Mouse (Mus musculus) heart, postnatal 0 days (tissue): ENCODE measurements at regions not wholly inside any gene's neighbourhood (a gene's known extent, or its start where the extent isn't known, plus 50 kb on each side); places are given as distances from the start of the nearest gene placed in this dataset.
"Not testable (repeated sequence)": the region's sequence is repeated elsewhere in the genome, so short reads cannot be mapped to it uniquely, and the experiment has no call there.

Source experiments
- ATAC-seq: fragments of 200-750 bp; cut with Nextera tagmentation; 2 replicates; pipeline ENCODE4 v1.8.0; 2017; ENCODE audit warnings: low read depth, moderate number of reproducible peaks, moderate library complexity; ENCODE audit not compliant: insufficient read depth
- DNase-seq: peaks from one replicate; pipeline ENCODE4 v3.0.0-alpha.2; 2016; ENCODE audit warnings: low spot score
- H3K27ac ChIP-seq: fragments of 300-500 bp; sonication (generic); 2 replicates; pipeline ENCODE4 v1.5.1; 2014; ENCODE audit warnings: low read depth, mild to moderate bottlenecking
- H3K27me3 ChIP-seq: fragments of 300-500 bp; sonication (generic); 2 replicates; pipeline ENCODE4 v1.6.1; 2014; ENCODE audit warnings: low read length, mixed read lengths; ENCODE audit not compliant: control insufficient read depth, insufficient read depth
- H3K36me3 ChIP-seq: fragments of 300-500 bp; sonication (generic); replicated peaks from 2 replicates; pipeline ENCODE4 v1.6.1; 2014; ENCODE audit warnings: low read length, mixed read lengths; ENCODE audit not compliant: control insufficient read depth, insufficient read depth
- H3K4me1 ChIP-seq: fragments of 300-500 bp; sonication (generic); 2 replicates; pipeline ENCODE4 v1.6.1; 2014; ENCODE audit warnings: antibody characterized with exemption; ENCODE audit not compliant: control insufficient read depth, insufficient read depth
- H3K4me2 ChIP-seq: fragments of 300-500 bp; sonication (generic); 2 replicates; pipeline ENCODE4 v1.6.1; 2014; ENCODE audit warnings: low read depth, mild to moderate bottlenecking, low read length, moderate library complexity
- H3K4me3 ChIP-seq: fragments of 300-500 bp; sonication (generic); 2 replicates; pipeline ENCODE4 v1.5.1; 2014; ENCODE audit warnings: low read depth, low read length
- H3K9ac ChIP-seq: fragments of 300-500 bp; sonication (generic); replicated peaks from 2 replicates; pipeline ENCODE4 v1.6.1; 2014; ENCODE audit warnings: low read depth, low read length, mixed read lengths
- H3K9me3 ChIP-seq: fragments of 300-500 bp; sonication (generic); replicated peaks from 2 replicates; pipeline ENCODE4 v1.6.1; 2016; ENCODE audit warnings: low read length; ENCODE audit not compliant: control insufficient read depth
- CTCF ChIP-seq: IDR thresholded peaks from 2 replicates; pipeline ENCODE4 v1.5.1; 2016; ENCODE audit warnings: antibody characterized with exemption, control low read depth, low read depth
- EP300 ChIP-seq: IDR thresholded peaks from 2 replicates; pipeline ENCODE4 v1.6.1; 2016; ENCODE audit warnings: antibody characterized with exemption, low read depth
- WGBS: fragments of 180-500 bp; shearing (Covaris S2); extraction: QIAGEN DNeasy Blood & Tissue Kit; methylation state at CpG from one replicate; pipeline ENCODE4 v1.1.7; 2014; 5-methylcytosine and 5-hydroxymethylcytosine counted together

DNA sequence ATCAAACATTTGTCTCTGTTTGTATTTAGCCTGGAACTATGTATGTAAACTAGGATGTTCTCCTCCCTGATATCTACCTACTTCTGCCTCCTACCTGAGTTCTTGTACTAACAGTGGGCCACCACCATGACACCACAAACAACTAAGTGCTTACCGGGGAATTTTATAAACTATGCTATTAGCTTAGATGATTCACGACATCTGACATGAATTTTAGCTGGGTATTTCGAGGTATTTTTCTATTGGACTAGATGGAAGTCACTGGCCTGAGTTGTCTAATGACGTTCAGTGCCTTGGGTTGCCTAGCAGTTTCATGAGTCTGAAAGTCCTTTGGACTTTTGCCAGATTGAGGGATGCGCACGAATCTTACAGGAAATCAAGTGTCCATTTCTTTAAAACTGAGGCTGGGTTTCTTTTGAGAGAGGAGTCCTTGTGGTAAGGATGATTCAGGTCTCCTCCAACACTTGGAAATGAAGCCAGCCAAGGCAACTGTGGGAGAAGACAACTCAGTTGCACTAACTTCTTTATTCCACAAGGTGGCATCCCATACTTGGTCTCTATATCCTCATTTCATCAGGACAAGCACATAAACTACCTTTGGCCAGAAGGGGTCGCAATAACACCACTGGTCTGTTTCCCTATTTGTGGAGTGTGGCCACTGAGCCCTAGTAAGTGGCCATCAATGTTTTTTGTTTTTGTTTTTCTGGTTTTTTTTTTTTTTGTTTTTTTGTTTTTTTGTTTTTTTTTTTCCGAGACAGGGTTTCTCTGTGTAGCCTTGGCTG, 131.4 kb upstream of the Gdi2 start:
- peak; percentile 82 for DNase-seq
- not testable (repeated sequence) for H3K36me3 ChIP-seq, H3K9ac ChIP-seq, H3K9me3 ChIP-seq, H3K4me1 ChIP-seq, H3K4me2 ChIP-seq, H3K27ac ChIP-seq, H3K27me3 ChIP-seq, H3K4me3 ChIP-seq
- WGBS, result 33% methylated on average over 8 of the region's 8 CpGs
- ATAC-seq, result peak; percentile 55
- TF ChIP-seq CTCF, result peak; percentile 94

DNA sequence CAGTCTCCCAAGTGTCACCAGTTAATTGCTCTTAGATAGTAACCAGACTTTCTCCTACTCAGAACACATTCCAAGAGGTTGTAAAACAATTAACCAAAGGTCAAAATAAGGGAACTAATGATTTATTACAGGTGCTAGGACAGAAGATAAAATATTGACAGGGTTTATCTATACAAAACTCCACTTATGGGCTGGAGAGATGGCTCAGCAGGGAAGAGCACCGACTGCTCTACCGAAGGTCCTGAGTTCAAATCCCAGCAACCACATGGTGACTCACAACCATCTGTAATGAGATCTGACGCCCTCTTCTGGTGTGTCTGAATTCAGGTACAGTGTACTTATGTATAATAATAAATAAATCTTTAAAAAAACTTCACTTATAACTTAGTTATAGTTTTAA, 127.6 kb upstream of the Gdi2 start:
- 59% methylated on average over 3 of the region's 3 CpGs for WGBS
- H3K4me3 ChIP-seq, ATAC-seq, H3K4me1 ChIP-seq, H3K9ac ChIP-seq, DNase-seq, H3K4me2 ChIP-seq, H3K27ac ChIP-seq, H3K9me3 ChIP-seq, H3K27me3 ChIP-seq, H3K36me3 ChIP-seq: not testable (repeated sequence)

DNA sequence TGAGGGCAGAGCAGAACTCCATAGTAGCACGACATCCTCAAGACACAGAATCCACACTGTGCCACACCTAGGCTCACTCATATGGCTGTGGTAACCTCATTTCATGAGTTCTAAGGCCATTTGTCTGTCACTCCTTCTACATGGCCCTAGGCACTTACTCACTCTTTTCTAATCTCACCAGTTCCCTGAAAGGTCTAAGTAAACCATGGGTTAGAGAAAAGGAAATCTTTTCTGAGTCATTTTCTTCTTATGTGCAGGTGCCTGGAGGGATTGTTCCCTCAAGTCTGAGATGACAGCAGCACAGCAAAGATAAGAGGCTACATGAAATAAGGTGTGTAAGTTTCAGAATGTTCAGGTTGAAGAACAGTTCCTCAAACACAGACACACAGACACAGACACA, 120.8 kb upstream of the Gdi2 start:
- H3K27me3 ChIP-seq, result no peaks in the 10 kb centered on the region
- no peak for DNase-seq
- ATAC-seq, result no peak
- no peak overlapping the region for H3K4me2 ChIP-seq
- WGBS, result 69% methylated on average over 1 of the region's 1 CpGs
- H3K4me1 ChIP-seq, result no peaks in the 10 kb centered on the region
- no peaks in the 10 kb centered on the region; the same call in 1 of the 2 replicates for H3K9me3 ChIP-seq
- no peaks in the 10 kb centered on the region for H3K36me3 ChIP-seq
- no peak overlapping the region for H3K27ac ChIP-seq
- TF ChIP-seq EP300, result no peak
- no peak for TF ChIP-seq CTCF
- H3K9ac ChIP-seq, result no peak overlapping the region
- no peak overlapping the region for H3K4me3 ChIP-seq

DNA sequence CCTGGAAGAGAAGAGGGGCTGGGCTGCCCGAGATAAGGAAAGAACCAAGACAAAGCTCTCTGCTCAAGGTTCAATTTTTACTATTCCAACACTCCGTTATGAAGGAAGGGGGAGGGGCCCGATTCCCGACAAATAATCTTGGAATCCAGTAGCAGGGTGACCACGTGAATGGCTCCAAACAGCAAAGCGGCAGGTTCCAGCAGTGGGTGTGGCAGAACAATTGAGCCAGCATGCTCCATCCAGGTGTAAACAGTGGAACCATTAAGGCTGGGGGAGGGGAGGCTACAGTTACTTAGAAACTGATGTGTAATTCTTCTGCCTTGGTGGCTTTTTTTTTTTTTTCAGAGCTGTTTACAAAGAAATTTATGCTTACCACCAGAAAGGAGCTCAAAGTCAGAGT, 82.5 kb upstream of the Gdi2 start:
- not testable (repeated sequence) for H3K27me3 ChIP-seq, H3K27ac ChIP-seq, H3K4me2 ChIP-seq, H3K9ac ChIP-seq, H3K9me3 ChIP-seq, DNase-seq, H3K4me3 ChIP-seq, H3K36me3 ChIP-seq, ATAC-seq, H3K4me1 ChIP-seq
- 78% methylated on average over 6 of the region's 6 CpGs for WGBS

DNA sequence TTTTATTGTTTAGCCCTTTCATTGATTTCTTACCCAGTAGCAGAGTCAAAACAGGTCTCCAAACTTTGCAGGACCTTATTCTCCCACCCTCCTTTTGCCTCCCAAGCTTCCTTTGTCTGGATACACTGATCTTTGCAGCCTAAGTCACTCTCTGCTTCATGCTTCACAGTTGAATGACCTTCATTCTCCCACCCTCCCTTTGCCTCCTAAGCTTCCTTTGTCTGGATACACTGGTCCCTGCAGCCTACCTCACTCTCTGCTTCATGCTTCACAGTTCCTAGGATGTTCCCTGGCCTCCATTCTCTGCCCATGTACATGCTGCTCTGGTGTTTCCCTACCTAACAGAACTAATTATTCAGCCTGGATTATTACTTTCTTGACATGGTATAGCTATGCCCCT, 61.0 kb upstream of the Gdi2 start:
- H3K9me3 ChIP-seq, result no peaks in the 10 kb centered on the region
- no peak overlapping the region for H3K4me2 ChIP-seq
- ATAC-seq (no peak), DNase-seq (no peak)
- no peak overlapping the region for H3K9ac ChIP-seq
- H3K36me3 ChIP-seq, result no peaks in the 10 kb centered on the region
- no peak overlapping the region for H3K27ac ChIP-seq
- H3K27me3 ChIP-seq, result no peaks in the 10 kb centered on the region
- no peaks in the 10 kb centered on the region for H3K4me1 ChIP-seq
- no peak overlapping the region for H3K4me3 ChIP-seq
- no peak for TF ChIP-seq CTCF
- TF ChIP-seq EP300, result no peak

DNA sequence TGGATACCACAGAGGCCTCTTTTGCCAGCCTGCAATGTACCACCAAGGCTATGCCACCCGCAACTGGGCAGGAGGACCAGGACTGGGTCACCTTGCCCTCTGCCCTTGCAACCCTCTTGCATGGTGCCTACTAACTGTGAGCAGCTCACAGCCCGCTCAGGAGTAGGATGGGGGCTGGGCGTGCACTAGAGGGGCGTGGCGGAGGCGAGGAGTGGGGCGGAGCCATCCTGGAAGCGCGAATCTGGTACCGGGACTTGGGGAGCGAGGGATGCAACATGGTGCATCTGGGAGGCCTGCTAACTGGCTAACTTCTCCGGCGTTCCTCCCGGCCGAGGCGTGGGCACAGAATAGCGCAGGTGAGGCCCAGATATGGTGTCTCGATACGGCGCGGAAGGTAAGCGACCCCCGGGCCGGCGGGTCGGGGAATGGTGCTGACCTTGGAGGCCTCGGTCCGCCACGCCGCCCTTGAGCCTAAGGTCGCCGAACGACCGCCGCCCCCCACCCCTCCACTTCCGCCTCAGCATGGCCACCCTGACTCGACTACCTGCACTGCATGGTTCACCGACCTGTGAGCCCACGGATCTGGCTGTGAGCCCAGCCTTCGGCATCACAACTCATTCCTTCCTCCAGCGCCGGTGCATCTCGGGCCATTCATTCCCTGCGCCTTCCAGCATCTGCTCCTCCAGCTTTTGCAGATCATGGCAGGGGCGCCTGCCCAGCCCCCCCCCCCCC, 59.7 kb upstream of the Gdi2 start:
- DNase-seq (peak; percentile 38), ATAC-seq (peak; percentile 98)
- Histone ChIP-seq H3K4me3 (peak overlapping the region; percentile 69), H3K27me3 (no peaks in the 10 kb centered on the region), H3K4me2 (peak overlapping the region; percentile 98), H3K9ac (peak overlapping the region; percentile 56), H3K4me1 (no peaks in the 10 kb centered on the region), H3K9me3 (no peaks in the 10 kb centered on the region), H3K36me3 (no peaks in the 10 kb centered on the region), H3K27ac (no peak overlapping the region)
- WGBS, result under 1% methylated on average over 38 of the region's 45 CpGs
- no peak for TF ChIP-seq EP300
- no peak for TF ChIP-seq CTCF
